Mouse (Mus musculus) right cerebral cortex, adult 2 months (tissue): ENCODE results near the gene Fam13c.
"Not testable (repeated sequence)": the region's sequence is repeated elsewhere in the genome, so short reads cannot be mapped to it uniquely, and the experiment has no call there.

Experiments used
- DNase-seq, 2 experiments: peaks; one replicate each; pipeline ENCODE4 v3.0.0; 2021 to 2022; ENCODE audit warnings: low spot score in 2 of 2

Fam13c gene

DNA sequence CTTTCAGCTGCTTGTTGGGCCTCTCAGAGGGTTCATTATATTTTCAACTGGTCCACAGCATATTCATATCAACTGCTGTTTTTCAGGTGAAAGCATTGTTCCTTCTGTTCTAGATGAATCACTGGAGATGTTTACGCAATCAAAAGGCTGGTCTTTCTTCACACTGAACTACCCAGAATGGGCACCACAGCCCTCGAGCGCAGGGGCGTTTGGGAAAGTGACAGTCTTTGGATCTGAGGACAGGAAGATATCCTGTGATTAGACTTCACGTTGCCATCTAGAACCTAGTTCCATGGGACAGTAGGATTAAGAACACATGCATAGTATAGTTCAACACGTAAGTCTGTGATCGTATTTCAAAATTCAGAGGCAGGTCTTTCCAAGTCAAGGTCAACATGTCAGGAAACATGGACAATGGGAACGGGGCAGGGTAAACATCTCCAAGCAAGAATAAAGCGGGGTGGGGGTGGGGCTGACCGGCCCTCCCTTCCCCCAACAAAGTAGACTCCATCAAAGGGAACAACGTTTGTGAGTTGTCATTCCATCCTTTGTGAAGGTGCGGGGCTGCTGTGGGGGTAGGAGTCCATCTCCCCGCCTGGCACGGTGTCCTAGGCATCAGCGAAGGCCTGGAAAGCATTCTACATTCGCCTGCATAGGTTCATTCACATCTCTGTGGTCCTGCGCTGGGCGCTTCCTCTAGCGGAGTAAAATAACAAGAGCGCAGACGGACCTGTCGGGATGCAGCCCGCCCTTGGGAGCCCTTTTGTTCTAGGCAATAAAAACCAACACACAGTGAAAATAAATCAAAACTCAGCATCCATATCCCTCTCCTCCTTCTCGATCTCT is at the start of gene Fam13c:
Gene Fam13c (plus strand): TSS at position 806 of the 846 bp plus-strand sequence.
- peak; percentile 43 to 69 for DNase-seq

DNA sequence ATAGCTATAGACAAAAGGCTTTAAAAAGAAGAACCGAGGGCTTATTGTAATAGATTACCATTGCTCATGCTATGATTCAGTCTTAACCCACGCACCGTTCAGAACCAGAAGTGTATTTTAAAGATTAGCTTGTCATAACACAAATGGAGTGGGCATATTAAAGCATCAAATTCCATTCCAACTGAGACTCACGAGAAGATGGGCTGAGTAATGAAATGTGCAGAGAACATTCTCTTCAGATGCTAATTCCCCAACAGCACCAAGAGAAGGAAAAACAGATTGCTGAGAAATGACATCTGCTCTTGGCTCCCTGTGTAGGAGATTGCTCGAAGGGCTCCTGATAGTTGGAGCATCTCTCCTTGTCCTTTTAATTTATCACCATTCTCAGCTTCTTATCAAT is 44.4 kb upstream of the Fam13c start:
- peak; percentile 29 to 45 for DNase-seq

DNA sequence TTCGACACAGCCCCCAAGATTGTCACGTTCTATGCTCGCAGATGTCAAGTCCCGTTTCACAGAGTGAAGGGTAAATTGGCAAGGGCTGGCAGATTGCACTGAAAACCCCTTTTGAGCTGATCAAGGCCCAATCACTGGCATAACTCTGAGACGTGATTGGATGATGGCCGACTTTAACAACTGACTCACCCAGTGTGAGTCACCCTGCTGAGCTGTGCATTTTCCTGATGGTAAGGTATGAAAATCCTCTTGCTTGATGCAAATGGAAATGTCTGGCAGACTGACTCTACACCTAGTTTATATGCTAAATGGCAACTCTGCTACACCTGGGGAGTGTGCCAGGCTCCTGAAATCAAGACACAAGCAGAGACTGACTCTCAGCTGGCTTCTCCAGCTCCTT is 42.1 kb upstream of the Fam13c start:
- peak; percentile 64 to 67 for DNase-seq

DNA sequence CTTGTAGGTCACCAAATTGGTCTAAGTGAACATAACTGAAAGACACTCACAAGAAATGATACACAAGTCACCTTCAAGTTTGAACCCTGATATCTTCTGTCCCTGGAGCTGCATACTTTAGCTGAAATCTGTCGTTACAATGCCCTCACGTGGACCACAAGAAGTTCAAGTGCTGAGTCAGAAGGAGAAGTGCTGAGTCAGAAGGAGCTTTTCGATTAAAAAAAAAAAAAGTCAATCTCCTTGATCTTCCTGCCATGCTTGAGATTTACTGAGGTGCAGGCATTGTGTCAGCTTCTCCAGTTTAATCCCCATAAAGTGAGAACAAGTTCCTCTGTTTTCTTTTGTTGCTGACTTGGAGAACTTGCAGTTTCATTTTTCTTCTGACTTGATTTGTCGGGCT is 38.3 kb upstream of the Fam13c start:
- no peak for DNase-seq

DNA sequence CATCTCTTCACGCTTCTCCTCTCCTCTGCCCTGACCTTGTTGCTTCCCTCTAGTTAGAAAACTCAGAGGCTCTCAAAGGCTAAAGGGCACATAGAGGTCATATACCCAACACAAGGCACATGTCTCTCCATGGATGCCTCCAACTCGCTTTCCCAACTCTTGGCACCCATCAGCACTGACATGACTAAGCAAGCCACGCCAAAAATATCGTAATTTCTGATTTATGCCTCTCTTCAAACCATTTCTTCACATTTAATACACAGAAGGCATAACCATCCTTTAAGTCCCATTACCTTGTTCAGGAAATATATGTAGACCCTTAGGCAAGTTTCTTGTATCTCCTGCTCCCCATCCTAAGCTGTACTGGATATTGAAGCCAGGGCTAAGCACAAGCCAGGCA is 37.6 kb upstream of the Fam13c start:
- no peak for DNase-seq

DNA sequence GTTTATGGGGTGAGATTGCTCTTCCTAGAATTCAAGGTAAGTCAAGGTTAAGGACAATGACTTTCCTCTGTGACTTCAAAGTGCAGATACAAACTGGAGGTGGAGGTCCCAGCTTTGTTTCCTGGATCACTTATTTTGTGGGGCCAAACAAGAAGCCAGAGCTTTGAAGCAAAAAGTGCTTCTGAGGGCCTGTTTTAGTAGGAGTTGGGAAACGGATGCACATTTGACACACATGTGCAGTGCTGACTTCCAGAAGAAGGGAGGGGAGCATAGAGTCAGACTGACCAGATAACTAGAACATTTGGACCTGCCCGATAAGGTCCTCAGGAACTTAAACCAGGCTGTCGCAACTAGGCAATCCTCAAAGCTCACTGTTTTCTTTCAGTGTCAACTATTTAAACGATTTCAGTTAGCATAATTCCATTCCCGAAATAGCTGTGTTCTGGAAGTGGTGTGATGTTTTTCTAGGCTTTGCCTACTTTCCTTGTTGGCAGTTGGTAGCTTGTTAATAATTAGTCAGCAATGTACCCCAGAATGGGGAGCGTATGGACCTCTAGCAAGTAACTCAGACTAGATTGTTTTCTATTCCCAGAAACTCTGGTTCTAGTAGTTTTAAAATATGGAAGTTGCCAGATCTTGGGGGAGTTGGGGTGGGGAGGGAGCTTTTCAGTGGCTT is 22.3 kb upstream of the Fam13c start:
- no peak for DNase-seq

DNA sequence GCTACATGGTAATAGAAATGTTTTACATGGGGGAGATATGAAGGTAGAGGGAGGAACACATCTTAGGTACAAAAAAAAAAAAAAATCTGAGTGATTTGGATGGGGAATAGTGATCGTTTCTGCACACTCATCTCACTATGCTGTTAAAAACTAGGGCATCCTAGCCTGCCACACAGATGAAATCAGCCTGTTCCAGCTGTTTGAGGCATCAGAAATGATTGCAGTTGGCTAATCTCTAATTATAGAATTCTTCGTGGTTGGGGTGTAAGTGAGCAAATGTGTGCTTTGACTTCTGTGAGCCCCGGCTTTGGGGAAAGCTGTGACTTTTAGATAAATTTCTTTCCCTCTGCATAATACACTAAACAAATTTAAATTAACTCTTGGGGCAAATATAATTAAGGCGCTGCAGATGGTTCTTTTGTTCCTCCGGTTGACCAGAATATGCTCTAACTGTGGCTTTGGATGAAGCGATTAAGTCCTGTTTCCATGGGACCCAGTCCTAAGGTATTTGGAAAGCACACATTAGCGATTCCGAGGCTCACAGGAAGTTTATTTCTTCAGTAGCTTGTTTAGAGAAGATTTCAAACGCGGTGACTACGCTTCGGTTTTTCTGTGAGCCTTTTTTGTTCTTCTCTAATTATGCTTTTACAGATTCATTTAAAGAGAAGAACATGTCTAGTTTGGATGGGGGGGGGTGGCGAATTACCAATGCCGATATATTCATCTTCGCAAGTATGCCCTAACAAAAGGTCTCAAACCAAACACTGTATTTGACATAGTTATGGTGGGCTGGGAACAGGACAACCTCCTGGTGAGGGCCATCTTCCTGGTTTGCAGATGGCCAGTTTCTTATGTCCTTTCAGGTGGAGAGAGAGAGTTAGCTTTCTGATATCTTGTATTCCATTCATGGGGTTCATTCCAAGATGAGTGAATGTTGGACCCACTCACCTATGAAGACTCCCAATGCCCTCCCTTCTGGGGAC is 20.7 kb upstream of the Fam13c start:
- no peak for DNase-seq

DNA sequence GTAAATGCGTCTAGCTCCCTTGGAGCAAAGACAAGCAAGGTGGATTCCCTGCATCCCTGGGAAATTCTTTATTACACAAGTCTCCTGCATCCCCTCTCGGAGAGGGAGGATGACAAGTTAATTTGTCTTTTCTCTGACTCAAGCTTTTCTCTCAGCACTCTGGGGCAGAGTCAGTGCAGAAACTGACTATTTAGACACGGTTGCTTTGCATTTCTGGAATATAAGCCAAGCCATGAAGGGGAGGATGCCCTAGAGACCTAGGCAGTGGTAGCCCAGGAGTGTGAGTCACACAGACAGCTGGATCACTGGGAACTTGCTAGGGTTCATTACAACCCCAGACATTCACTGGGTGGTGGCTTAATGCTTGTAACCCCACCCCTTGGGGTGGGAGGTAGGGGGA is 13.9 kb upstream of the Fam13c start:
- no peak for DNase-seq

DNA sequence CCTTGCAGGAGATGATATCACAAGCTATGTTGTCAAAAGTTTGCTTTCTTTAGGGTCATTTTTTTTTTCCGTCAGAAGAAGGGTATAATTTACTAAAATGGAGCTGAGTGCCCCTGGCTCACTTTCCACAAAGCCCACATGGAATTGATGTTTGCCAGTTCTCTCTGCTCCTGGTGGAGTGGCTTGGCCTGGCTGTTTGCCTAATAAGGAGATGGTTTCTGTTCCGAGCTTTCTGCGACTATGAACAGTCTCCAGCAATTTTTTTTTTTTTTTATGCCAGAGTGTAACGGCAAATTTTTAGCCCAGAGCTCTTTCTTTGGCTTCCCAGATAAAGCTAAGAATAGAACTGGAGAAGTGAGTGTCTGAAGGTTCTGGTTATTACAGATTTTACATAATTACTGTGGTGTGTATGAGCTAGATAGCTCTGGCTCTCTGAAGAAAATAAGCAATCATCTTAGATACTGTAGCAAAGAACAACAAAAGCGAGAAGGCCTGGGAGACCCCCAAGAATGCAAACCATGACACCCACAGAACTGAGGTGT is 12.1 kb upstream of the Fam13c start:
- peak; percentile 52 to 67 for DNase-seq

DNA sequence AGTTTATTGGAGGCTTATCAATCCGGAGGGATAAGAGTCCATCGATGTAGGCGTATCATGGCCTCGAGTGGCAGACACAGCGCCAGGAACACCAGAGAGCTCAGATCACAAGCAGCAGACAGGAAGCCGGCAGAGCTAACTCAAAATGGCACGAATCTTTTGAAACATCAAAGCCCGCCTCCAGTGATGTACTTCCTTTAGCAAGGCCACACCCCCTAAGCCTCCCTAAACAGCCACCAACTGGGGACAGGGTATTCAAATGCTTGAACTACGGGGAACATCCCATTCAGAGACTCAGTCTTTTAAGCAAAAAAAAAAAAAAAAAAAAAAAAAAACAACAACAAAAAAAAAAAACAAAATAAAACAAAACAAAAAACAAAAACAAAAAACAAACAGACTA is 10.9 kb upstream of the Fam13c start:
- DNase-seq: no peak

DNA sequence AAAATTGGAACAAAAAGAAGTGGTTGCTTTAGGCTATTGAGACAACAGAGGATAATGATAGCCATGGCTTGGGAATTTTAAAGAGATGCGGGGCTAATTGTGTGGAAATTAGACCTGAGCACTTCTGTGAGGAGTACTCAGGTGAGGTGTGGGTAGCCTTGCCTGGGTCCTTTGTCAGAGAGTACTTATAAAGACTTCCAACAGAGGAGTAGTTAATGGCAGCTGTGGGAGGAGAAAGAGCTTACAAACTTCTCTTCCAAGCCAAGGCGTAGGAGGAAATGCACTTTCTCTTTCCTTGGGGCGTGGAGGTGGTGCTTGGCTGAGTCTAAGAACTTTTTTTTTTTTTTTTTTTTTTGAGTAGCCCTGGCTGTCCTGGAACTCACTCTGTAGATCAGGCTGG is 6.9 kb upstream of the Fam13c start:
- DNase-seq: no peak

DNA sequence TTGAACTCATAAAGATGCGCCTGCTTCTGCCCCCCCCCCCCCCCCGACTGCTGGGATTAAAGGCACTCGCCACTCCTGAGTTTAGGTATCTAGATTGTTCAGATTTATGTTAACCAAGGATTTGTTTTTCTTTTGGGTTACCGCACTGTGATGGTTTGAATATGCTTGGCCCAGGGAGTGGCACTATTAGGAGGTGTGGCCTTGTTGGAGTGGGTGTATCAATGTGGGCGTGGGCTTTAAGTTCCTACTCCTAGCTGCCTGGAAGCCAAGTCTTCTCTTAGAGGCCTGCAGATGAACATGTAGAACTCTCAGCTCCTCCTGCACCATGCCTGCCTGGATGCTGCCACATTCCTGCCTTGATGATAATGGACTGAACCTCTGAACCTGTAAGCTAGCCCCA is 6.5 kb upstream of the Fam13c start:
- DNase-seq: not testable (repeated sequence)

DNA sequence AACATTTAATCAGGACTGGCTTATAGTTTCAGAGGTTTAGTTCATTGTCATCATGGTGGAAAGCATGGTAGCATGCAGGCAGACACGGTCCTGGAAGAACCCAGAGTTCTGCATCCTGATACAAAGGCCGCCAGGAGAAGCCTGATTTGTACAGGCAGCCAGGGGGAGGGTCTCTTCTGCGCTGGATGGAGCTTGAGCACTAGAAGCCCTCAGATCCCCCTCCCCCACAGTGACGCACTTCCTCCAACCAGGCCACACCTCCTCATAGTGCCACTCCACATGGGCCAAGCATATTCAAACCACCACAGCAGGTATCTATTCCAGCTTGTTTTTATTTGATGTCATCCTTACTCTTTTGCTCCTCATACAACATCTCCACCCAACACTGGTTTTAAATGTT is 3.6 kb upstream of the Fam13c start:
- DNase-seq: no peak

DNA sequence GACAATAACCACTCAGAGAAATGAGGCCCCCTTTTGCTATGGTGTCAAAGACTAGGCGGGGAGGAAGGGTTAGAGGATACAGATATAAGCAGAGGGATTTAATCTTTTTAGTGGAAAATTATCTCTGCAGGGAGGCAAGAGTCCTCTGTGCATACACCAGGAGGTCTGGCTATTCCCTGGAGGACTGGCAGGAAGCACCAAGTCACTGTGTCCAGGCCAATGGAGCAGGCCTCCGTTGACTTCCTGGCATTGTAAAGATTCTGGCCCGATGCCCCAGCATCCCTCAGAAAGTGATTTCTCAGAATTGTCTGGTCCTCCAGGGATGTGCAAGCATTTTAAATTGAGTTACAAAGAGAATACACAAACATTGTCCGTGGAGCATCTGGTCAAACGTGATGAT is 3.0 kb upstream of the Fam13c start:
- no peak for DNase-seq

DNA sequence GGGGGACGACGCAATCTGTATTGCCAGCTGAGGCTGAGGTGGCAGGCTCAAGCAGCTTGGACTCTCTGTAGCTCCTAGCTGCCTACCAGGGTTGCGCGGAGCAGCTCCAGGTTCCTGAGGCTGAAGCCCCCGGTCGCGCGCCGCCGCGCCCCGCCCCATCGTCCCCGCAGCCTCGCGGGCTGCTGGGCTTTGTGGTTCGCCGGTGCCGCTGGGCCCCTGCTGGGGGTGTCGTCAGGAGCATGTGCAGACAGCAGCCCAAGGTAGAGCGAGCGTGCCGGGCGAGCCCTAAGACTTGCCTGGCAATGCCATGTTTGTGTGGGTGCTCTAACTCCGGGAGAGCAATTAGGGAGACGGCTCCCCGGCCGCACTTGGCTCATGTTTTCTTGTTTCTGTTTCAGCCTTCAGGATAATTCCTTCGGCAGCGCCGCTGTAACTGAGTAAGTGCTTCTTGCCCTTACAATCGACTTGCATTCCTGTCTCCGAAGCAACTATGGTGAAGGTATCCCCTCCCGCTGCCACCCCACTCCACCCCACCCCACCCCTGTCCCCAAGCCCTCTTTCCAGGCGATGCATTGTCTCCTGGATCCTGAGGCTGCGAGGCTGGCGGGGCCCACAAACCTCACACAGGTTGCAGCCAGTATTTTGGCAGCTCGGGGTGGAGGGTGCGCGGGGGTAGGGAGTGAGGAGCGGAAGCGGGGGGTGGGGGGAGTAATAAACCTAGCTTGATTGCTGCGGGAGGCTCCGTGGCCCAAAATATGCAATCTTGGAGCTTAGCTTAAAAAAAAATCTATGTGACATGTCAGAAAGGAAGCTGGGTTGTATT is 569 bp downstream of the Fam13c start:
- peak; percentile 71 to 83 for DNase-seq

DNA sequence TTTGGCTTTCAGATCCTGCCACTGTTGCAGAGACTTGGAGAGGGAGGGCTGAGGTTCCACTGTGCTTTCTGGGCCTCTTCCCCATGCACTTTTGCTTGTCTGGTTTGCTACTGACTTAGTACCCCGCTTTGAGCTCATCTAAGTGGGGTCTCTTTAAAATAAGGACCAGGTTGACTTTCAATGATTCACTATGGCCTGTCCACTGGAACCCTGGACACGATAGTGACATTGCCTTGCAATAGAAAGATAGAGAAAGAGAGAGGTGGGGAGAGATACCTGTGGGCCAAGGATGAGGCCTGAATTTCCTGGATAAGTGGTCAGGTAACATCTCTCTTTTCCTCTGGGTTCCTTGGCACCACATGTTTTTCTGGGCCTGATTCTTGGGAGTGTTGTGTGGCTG is 1.9 kb downstream of the Fam13c start:
- no peak for DNase-seq

DNA sequence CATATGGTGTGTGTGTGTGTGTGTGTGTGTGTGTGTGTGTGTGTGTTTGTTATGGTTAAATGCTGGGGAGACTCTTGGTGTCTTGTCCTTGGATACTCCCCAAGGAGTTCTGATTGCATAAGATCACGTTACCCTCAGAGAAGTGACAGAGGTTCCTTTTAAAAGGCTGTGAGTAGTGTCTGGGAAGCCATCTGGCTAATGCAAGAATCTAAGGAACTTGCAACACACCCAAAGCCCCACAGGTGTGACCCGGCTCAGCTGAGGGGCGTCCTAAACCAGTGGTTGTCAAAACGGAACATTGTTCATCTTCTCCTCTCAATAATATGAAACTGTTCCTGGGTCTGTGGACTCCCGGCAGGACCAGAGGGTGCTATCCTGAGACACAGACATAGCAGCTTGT is 2.3 kb downstream of the Fam13c start:
- no peak for DNase-seq

DNA sequence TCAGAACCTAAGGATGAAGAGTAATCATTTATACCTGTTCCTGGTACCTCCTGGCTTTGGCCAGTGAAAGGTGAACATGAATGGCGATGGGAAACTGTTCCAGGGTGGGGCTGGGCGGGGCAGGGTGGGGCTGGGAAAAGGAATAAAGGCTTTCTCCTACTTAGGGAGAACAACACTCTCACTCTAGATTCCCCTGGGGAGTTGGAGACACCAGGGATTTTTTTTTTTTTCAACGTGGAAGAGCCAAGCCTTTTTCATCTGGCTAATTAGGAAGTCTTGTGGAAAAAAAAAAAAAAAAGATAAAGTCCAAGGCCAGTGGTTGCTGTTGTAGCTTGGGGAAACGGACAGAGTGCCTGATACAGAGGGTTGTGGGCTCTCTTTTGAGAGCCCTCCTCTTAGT is 7.5 kb downstream of the Fam13c start:
- DNase-seq: no peak

DNA sequence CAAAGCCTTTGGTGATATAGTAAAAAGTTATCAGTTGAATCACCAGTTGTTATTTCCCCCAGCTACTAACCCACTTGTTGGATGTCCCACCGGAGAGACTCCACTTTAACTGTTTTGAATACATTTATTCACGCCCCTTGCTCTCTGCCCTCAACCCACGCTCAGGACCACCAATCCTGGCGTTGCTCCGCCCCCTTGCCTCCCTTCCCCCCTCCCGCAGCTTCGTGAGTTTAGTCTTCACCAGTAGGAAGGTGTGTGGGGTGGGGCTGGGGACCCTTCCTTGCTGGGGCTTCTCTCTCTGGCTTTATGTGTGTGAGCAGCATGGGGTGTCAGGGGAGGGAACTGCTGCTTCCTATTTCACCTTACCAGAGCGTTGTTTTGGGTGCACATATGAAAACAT is 8.9 kb downstream of the Fam13c start:
- no peak for DNase-seq

DNA sequence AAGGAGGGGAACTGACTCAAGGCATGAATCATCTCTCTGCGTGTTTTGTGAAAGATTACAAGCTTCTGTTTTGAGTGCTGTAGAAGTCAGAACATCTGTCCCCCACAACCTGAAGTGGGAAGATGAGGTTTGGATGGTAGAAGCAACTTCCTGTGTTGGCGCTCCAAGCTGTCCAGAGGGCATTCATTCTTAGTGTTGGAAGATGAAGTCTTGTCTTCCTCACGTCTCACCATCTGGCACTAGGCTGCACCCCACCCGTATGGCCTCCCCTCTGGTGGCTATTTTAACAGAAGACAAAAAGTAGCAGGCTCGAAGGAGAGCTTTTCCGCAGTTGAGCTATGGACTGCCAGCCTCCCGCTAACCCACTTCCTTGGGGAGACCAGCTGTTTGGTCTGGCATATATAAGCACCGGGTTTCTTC is 15.6 kb downstream of the Fam13c start:
- DNase-seq: peak; percentile 65 to 71
